Mouse (Mus musculus): ENCODE results near the gene Chpf.

DNA sequence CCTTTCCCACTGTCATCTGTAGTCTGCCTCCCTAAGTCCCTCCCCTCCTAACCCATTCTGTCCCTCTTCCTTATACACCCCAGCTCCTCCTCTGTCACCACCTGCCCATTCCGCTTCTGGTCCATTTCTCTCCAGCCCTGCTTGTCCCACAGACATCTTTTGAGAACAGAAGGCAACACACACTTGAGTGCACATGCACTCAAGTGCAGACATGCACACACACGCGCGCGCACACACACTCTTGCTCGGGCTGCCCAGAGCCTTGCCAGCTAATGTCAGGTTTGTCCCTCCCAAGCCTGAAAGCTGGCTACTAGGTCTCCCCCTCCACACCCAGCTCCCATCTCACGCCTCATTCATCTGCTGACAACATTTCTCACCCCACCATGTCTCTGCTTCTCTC, 38.4 kb downstream of the Chpf start:
- TF ChIP-seq CTCF (IDR thresholded peaks at IDR 0.05; ENCODE audit: low read depth), result no peak
- TF ChIP-seq EP300 (IDR thresholded peaks at IDR 0.05; ENCODE audit: low read depth), result no peak
